Mouse (Mus musculus): ENCODE results near the gene Psmd4.
"Not testable (repeated sequence)": the region's sequence is repeated elsewhere in the genome, so short reads cannot be mapped to it uniquely, and the experiment has no call there.

The Psmd4 gene

DNA sequence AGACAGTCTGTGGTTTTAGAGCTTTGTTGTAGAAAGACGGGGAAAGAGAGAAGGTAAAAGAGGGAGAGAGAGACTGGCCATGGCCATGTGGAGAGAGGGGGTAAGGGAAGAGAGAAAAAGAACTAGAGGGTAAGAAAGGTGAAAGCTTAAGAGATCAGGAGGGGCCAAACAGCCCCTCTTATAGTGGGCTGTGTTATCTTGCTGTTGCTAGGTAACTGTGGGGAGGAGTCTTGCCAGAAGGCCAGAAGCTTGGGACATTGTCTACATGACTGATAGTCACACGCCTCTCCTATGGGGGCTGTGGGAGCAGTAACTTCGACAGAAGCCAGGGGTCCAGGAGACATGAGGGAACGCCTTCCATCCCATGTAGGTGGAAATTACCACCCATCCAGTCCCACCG lies 17.2 kb downstream of the Psmd4 start:
- in situ Hi-C loops (cut with MboI, MseI), result no loop called here

DNA sequence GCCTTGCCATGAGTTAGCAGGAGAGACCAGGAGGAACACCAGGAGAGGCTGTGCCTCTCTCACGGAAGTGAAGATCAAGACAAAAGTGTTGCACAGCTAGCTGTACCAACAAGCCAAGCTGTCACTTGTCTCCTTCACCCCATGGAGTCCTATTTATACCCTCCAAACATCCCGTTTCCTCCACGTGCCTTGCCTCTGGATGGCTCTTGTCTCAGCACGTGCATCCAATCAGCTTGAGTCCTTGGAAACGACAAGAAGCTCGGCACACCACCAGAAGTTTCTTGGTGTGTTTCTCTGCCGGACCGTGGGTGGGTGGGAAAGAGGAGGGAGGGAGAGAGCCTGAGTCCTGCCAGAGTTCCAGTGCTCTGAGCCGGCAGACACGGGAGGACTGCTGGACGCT lies 17.9 kb downstream of the Psmd4 start:
- in situ Hi-C loops (cut with MboI, MseI), result no loop called here

DNA sequence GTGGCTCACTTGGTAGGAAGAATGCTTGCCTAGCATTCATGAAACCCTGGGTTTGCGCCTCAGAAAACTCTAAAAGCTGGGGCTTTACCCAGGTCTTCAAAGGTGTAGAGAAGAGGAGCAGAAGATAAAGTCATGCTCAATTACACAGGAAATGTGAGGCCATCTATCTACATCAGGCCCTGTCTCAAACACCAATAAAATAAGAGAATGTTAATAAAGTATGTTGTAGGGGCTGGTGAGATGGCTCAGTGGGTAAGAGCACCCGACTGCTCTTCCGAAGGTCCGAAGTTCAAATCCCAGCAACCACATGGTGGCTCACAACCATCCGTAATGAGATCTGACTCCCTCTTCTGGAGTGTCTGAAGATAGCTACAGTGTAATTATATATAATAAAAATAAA lies 21.5 kb downstream of the Psmd4 start:
- in situ Hi-C loops (cut with MboI, MseI), result not testable (repeated sequence)

DNA sequence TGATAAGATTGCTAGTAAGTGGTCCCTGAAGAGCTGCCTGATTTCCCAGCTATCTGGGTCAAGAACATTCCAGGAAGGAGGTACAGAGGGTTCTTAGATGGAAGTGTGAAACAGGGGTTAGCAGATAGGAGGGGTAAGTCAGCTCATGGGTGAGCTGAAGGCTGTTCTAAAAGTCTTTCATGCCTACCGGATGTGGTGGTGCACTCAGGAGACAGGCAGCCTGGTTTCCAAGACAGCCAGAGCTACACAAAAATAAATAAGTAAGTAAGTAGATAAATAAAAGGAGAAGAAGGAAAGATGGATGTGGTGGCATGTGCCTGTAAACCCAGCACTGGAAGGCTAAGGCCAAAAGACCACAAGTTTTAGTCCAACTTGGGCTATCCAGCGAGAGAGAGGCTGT lies 23.7 kb downstream of the Psmd4 start:
- in situ Hi-C loops (cut with MboI, MseI), result no loop called here

DNA sequence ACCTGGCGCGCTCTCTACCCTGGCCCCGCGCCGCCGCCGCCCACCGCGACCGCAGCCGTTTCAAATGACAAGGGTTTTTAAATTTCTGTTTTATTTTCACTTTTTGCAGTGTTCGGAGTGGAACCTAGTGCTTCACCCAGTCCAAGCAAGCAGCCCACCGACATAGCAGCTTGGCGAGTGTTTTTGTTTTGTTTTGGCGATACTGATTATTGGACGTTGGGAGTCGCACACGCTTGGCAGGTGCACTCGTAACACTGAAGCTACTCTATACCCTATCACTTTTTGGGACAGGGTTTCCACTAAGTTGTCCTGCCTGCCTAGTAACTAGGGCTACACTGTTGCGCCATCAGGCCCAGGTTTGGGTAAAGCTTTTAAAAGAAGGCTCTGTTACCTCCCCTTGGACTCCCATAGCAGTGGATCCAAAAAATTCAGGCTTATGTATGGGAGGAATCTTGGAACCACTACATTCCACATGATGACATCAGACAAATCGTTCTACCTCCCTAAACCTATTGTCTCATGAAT lies 25.8 kb downstream of the Psmd4 start:
- in situ Hi-C loops (cut with MboI, MseI), result no loop called here

DNA sequence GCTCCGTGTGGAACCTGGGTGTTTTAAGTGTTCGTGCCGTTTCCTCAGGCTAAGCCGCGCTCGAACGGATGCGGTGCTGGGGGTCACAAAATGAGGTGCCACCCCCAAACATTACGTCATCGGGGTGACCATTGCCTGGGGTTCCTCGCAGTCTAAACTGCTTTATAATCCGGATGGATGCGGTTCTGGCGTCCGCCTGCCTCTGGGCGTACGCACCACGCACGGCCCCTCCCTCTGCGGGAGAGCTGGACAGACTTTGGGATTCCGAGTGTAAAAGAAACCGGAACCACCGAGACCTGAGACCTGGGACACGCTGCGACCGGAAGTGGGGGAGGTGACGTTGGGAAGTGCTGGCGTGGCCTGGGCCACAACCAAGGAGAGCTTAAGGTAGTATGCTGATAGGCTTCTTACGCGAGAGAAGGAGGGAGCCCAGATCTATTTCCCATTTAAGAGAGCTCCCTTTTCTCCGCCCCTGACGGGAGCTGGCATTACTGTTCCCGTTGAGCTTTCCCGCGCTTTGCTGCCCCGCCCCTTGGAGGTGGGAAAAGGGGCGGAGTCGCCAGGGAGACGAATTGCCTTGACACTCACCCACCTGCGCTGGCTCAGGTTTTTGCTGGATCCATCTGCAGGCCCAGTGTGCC lies 26.4 kb downstream of the Psmd4 start:
- in situ Hi-C loops (cut with MboI, MseI), result no loop called here

DNA sequence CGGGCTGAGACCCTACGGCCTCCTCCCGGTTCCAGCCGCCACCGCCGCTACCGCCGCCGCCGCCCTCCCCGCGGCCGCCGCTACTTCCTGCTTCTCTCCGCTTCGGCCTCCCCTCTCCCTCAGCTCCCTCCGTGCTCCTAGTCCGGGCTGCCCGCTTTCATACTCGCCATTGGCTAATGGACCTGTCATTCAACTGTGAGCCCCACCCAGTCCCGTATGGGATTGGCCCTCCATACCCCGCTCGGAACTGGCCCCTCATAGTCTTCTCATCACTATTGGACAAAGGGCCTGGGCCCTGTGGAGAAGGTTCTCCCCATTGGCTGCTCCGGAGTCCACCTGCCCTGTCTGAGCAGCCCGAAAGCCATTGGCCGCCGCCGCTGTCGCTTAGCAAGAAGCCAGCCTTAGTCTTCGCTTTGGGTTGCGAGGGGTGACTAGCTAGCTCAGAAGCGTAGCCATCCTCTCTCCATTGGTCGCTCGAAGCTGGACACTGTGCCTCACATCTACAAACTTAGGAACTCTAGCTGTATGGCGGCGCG lies 27.0 kb downstream of the Psmd4 start, which contains the start of gene Zfp687:
Zfp687 (minus strand) TSS at position 112 of the 536 bp plus-strand sequence.
- in situ Hi-C loops (cut with MboI, MseI), result no loop called here

DNA sequence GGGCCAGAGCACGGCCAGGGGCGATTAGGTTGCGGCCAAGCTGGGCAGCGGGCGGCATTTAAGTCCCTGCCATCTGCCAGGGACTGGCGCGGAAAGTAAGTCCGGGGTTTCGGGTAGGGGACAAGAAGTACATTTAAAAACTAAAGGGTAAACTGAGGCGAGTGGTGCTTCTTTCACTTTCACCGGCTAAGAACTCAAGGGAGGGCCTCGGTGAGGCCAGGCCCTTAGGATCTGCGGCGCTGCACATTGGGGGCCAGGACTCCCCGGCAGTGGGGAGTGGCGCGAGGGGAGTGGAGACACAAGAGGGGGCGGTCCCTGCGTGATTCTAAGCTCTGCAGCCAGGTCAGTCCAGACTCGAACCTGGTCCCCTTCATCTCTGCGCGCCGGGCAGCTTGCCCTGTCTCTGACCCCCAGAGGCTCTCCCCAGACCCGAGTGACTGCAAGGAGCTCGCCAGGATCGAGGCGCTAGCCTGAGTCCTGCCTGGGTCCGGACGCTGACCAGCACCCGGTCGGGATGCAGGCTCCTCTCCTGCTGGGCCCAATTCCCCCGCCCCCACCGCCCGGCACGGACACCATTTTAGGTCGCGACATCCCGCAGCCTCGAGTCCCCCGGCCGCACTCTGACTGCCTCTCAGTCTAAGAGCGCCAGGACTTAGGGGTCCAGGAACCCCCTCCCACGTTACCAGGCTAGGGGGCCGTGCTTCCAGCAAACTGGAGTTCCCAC lies 27.8 kb downstream of the Psmd4 start:
- in situ Hi-C loops (cut with MboI, MseI), result no loop called here

DNA sequence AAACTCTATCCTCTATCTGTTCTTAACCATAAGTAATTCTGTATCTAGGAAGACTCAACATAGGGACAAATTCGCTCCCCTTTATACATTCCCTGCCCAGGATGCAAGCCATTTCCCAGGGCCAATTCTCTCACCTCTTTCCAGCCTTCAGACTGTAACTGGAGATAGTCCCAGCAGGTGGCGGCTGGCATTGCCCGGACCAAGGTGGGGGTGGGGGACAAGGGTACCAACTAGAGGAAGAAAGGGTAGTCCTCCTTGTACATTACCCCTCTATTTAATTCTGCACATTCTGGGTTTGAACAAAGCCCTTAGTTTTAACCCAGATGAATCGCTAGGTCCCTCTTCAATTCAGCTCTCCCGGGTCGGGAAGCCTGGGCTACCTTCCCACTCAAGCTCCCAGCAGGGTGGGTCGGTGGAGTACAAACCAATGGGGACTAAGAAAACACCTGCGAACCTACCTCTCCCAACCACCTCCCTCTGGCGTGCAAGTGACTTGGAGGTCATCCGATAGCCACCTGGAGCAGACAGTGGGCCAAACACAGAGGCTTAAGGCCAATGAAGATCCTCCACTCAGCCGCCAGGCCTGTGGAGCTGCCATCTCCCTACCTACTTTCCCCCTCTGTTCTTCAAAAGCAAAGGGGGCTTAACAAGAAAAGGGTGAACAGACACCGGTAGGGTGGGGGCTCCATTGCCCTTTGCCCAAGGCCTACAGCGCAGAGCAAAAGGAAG lies 28.6 kb downstream of the Psmd4 start:
- in situ Hi-C loops (cut with MboI, MseI), result no loop called here

DNA sequence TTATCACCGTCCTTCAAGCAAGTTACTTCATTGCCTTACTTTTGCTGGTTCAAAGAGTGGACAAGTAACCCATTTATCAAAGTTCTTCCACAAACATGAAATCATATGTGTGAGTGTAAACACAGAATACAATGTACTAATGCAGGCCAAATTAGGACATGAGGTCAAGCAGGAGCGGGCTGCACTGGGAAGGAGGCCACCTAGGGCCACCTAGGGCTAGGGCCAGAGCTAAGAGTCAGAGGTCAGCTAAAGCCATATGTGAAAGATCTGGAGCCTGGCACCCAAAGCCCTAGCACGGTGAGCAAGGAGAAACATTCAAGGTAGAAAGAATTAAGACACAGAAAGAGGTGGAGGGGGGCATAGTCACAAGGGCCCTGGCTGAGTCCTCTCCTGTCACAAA lies 29.4 kb downstream of the Psmd4 start:
- in situ Hi-C loops (cut with MboI, MseI), result no loop called here

DNA sequence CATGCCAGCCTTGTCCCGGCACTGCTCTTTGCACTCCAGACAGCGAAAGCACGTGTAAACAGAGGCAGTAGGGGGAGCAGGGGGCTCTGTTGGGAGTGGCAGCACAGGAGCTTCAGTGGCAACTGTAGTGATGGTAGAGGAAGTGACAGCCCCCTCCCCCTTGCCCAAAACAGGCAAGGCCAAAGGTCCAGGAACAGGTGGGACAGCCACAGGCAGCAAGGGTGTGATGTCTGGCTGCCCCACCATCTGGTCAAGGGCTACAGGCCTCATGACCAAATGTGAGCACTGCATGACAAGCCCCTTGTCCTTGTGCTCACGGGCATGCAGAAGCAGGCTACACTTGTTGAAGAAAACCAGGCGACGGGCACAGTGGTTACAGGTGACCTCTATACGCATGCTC lies 32.0 kb downstream of the Psmd4 start:
- in situ Hi-C loops (cut with MboI, MseI), result no loop called here

DNA sequence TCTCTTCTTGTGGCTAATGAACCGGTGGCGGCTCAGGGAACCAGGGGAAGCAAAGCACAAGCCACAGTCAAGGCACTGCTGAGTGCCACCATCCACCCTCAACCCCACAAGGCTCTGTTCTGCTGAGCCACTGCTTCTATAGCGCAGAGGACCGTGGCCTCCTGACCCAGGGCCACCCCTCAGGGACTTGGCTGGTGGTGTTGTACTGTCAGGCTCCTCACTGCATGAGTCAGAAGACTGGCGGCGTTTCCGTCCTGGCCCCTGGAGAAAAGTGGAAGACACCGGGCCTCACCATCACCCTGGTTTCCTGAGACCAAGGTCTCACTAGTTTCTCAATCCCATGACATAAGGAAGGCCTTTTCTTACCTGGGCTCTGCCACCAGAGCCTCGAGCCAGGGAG lies 34.7 kb downstream of the Psmd4 start:
- in situ Hi-C loops (cut with MboI, MseI), result no loop called here

DNA sequence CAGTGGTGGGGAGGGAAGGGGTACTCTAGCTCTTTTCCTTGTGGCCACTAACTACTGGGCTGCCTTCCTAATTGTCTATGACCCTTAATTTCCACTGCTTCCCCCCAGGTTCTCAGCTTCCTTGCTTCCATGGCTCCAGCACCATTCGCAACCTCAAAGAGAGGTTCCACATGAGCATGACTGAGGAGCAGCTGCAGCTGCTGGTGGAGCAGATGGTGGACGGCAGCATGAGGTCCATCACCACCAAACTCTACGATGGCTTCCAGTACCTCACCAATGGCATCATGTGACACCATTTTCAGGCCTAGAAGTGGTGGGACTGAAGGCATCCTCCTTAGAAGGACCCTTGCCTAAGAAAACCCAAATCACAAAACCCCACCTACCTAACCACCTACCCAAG lies 36.8 kb downstream of the Psmd4 start:
- in situ Hi-C loops (cut with MboI, MseI), result no loop called here

DNA sequence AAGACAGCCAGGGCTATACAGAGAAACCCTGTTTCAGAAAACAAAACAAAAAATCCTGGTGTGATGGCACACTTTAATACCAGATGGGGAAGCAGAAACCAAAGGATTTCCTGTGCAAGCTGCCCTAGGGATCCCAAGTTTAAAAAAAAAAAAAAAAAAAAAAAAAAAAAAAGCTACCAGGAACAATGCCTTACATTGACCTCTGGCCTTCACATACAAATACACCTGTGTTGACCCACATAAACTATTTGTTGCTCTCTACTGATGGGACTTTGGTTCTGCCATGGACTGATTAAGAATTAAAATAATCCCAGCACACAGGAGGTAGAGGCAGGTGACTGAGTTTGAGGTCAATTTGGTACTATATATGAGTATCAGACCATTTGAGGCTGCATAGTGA lies 39.1 kb downstream of the Psmd4 start:
- in situ Hi-C loops (cut with MboI, MseI), result no loop called here

DNA sequence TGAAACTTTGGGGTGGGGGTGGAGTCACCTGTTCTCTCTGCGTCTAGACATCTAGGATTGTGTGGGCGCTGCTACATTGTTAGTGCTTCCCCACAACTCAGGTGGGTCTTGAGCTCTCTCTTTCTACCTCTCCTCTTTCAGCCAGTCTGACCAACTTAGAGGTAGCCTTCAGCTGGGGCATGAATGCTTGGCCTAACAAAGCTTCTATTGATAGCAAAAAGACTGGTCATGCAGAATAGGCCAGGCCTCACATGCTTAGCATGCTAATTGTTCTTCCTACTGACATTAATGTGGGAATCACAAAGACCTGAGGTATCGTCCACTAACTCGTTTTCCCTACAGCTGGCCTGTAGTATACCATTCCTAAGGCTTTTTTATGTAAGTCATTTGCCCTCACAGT lies 39.8 kb downstream of the Psmd4 start:
- in situ Hi-C loops (cut with MboI, MseI), result no loop called here

DNA sequence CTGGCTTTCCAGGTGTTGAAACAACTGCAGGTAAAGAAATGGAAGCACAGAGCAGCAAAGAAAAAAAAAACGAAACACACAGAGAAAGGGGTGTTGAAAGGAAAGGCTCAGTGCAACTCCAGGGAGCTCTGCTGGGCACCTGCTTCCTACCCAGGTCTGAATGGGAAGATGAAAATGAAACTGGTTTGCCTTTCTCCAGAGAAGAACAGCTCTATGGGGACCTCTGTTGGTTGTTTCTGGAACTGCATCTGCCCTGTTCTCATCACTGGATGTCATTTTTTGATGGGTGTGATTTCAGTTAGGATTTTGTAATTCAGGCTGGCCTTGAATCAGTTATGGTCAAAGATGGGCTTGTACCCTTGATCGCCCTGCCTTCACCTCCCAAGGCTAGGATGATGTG lies 45.5 kb downstream of the Psmd4 start:
- in situ Hi-C loops (cut with MboI, MseI), result loop anchor here (5.0 kb wide), 1 partner anchor 40 kb away; no protein-coding TSS in a partner anchor

DNA sequence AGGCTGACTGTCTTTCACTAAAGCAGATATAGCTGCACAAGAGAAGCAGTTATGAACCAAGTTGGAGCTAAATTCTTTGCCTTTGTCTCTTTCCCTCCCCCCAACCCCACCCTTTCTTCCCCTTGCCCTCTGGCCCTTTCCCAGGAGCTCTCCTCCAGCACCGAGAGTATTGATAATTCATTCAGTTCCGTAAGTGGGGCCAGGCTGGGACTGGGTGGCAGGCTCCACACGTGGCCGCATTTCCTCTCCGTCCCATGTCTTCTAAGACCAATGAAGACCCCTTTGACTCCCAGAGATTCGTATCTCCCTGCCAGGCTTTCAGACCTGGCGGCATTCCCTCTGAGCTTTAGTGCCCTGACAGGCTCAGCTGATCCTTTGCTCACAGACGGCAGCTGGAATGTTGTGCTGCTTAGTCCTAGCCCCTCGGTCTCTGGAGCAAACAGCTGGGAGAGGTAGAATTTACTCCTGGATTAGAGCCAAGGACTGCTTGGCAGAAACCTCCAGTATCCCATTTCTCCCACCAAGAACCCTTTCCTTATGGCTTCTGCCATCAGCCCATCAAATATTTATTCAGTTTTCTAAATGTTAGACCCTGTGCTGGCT lies 53.2 kb downstream of the Psmd4 start:
- in situ Hi-C loops (cut with MboI, MseI), result no loop called here

DNA sequence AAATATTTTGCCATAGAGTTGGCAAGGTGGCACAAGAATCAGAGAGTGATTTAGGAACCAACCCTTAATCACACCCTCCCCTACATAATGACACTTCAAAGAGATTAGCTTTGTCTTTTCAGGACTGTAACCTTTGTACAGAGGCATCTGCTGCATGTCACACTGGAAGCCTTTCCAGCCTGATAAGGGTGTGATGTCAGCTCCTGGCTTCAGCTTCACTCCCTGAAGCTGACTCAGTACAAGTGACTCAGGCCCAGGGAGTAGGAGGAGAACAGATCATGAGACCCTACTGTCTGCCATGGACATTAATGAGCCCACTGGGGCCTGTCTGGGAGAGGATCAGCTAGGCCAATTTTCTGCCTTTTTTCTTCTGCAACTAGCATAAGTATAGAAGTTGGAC lies 54.8 kb downstream of the Psmd4 start:
- in situ Hi-C loops (cut with MboI, MseI), result no loop called here

DNA sequence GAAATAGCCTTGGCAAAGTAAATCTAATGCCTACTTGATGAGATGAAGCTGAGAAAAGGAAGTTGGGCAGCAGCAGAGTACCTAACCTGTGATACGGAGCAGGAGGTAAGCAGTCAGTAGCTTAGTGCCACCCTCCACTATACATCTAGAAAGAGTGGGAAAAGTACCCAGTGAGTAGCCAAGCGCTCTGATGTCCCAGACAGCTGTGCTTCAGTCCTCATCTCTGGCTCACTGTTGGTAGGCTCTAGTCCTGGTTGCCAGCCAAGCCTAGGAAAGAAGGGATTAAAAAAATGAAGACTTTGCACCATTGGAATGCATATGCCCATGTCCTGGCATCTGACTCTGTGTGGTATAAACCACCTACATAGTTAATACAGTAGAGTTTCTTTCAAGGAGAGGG lies 56.9 kb downstream of the Psmd4 start:
- in situ Hi-C loops (cut with MboI, MseI), result no loop called here

DNA sequence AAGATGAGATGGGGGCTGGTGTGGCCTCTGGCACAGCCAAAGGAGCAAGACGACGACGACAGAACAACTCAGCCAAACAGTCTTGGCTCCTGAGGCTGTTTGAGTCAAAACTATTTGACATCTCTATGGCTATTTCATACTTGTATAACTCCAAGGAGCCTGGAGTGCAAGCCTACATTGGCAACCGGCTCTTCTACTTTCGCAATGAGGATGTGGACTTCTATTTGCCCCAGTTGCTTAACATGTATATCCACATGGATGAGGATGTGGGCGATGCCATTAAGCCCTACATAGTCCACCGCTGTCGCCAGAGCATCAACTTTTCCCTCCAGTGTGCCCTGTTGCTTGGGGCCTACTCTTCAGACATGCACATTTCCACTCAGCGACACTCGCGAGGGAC lies 58.1 kb downstream of the Psmd4 start:
- in situ Hi-C loops (cut with MboI, MseI), result loop anchor here (5.0 kb wide), 1 partner anchor 92 kb away; no protein-coding TSS in a partner anchor

Measured in regulatory T cell (primary cell).